In the genomic region with DNA sequence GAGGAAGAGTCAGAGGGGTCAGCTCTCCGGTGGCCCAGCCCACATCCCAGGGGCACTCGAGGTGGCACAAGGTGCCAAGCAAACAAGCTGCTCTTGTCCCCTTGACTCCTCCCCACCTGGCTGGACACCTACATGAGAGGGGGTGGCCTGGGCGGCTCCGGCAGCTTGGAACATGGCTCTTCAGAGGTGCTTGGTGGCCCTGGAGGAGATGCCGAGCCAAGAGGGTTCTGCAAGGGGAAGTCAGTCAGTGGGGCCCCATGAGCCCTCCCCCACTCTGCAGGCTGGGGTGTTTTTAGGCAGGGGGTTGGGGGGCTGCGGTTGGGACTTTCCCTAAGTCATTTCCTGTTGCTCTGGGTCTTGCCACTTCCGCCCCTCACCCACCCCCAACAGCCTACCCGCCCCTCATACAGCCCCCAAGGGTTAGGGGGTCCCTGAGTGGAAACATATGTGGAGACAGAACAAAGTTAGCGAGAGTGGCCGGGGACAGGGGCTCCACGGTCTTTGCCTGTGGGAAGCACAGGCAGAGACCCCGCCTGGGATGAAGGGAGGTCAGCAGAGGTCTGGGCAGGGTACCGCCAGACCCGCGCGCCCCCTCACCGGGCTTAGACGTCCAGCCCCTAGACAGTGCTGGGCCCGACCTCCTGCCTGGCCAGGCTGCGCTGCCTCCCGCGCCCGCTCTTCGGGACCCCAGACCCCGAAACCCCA, we compare ENCODE assay signal across 8 mouse cellular contexts. TPM values are rescaled to one million over a fixed set of nuclear protein-coding genes. Genes with fewer than 3 reads are reported as not detected.
DNase-seq lines count a peak whose midpoint lies in the region; ATAC-seq and TF ChIP-seq lines count a peak whose summit lies in the region.

No protein-coding gene starts in this region.

- ATAC-seq in heart, embryonic 12.5 days (ENCODE audit: insufficient number of reproducible peaks, low FRiP score) = peak; percentile 37; the same call in 1 of the 2 replicates
- ATAC-seq in kidney, embryonic 14.5 days (ENCODE audit: low FRiP score, low TSS enrichment) = peak; percentile 72
- ATAC-seq in lung, embryonic 14.5 days (ENCODE audit: insufficient read depth) = peak; percentile 50
- peak; percentile 33 for ATAC-seq in neural tube, embryonic 14.5 days (ENCODE audit: low read depth)

- H3K4me2 ChIP-seq in heart, embryonic 12.5 days = peak overlapping the region; percentile 93
- H3K4me2 ChIP-seq in kidney, embryonic 14.5 days (replicated peaks; ENCODE audit: low read depth, low read length) = peak overlapping the region; percentile 58
- H3K4me2 ChIP-seq in lung, embryonic 14.5 days = peak overlapping the region; percentile 93
- peak overlapping the region; percentile 94 for H3K4me2 ChIP-seq in neural tube, embryonic 14.5 days (ENCODE audit: low read depth, low read length)

- H3K9ac ChIP-seq in heart, embryonic 12.5 days = peak overlapping the region; percentile 90
- H3K9ac ChIP-seq in kidney, embryonic 14.5 days (ENCODE audit: low read depth, low read length) = peak overlapping the region; percentile 95
- H3K9ac ChIP-seq in lung, embryonic 14.5 days = peak overlapping the region; percentile 93
- peak overlapping the region; percentile 97 for H3K9ac ChIP-seq in neural tube, embryonic 14.5 days (replicated peaks; ENCODE audit: low read depth, low read length)

- H3K4me1 ChIP-seq in heart, embryonic 12.5 days (replicated peaks) = peaks cover 33% of the 10 kb centered on the region
- peaks cover 24% of the 10 kb centered on the region for H3K4me1 ChIP-seq in kidney, embryonic 14.5 days (ENCODE audit: control insufficient read depth, insufficient read depth, low read length)
- no peaks in the 10 kb centered on the region for H3K4me1 ChIP-seq in lung, embryonic 14.5 days (ENCODE audit: insufficient read depth)
- peaks cover 24% of the 10 kb centered on the region for H3K4me1 ChIP-seq in neural tube, embryonic 14.5 days (ENCODE audit: control insufficient read depth, insufficient read depth, low read length)

- H3K4me3 ChIP-seq in heart, embryonic 12.5 days = peak overlapping the region; percentile 88
- H3K4me3 ChIP-seq in kidney, embryonic 14.5 days (ENCODE audit: low read length) = peak overlapping the region; percentile 86
- peak overlapping the region; percentile 85 for H3K4me3 ChIP-seq in lung, embryonic 14.5 days (ENCODE audit: low read depth, low read length)
- peak overlapping the region; percentile 79 for H3K4me3 ChIP-seq in neural tube, embryonic 14.5 days (ENCODE audit: low read depth, low read length)

- DNase-seq in right cerebral cortex, postnatal 14 days = peak; percentile 44
- DNase-seq in right cerebral cortex, postnatal 36 days (ENCODE audit: low spot score in 2 of 2) = no peak
- peak; percentile 53 to 57 for DNase-seq in cerebellum, postnatal 10 days
- peak; percentile 57 for DNase-seq in lung, embryonic 14.5 days
- no peak for DNase-seq in urinary bladder, postnatal 10 days (ENCODE audit: low spot score)

- H3K27ac ChIP-seq in heart, embryonic 12.5 days (ENCODE audit: poor library complexity, severe bottlenecking) = peak overlapping the region; percentile 86
- H3K27ac ChIP-seq in kidney, embryonic 14.5 days (ENCODE audit: low read depth, low read length) = peak overlapping the region; percentile 90
- peak overlapping the region; percentile 93 for H3K27ac ChIP-seq in lung, embryonic 14.5 days (ENCODE audit: low read depth)
- peak overlapping the region; percentile 97 for H3K27ac ChIP-seq in neural tube, embryonic 14.5 days (ENCODE audit: low read depth, low read length)

- H3K9me3 ChIP-seq in heart, embryonic 12.5 days (replicated peaks) = no peaks in the 10 kb centered on the region
- no peaks in the 10 kb centered on the region for H3K9me3 ChIP-seq in kidney, embryonic 14.5 days (ENCODE audit: control insufficient read depth, low read length)
- H3K9me3 ChIP-seq in lung, embryonic 14.5 days (ENCODE audit: low read depth, low read length) = no peaks in the 10 kb centered on the region
- H3K9me3 ChIP-seq in neural tube, embryonic 14.5 days (ENCODE audit: control insufficient read depth, low read length) = no peaks in the 10 kb centered on the region

- TF ChIP-seq CTCF in lung, embryonic 14.5 days (IDR thresholded peaks at IDR 0.05; ENCODE audit: low read depth) = no peak

- H3K36me3 ChIP-seq in heart, embryonic 12.5 days = peaks cover 56% of the 10 kb centered on the region
- peaks cover 53% of the 10 kb centered on the region for H3K36me3 ChIP-seq in kidney, embryonic 14.5 days (ENCODE audit: control insufficient read depth, insufficient read depth, low read length)
- H3K36me3 ChIP-seq in lung, embryonic 14.5 days (ENCODE audit: insufficient read depth) = peaks cover 51% of the 10 kb centered on the region
- peaks cover 17% of the 10 kb centered on the region for H3K36me3 ChIP-seq in neural tube, embryonic 14.5 days (ENCODE audit: control insufficient read depth, insufficient read depth, low read length)

- no peaks in the 10 kb centered on the region for H3K27me3 ChIP-seq in heart, embryonic 12.5 days (replicated peaks)
- H3K27me3 ChIP-seq in kidney, embryonic 14.5 days (ENCODE audit: control insufficient read depth, insufficient read depth, low read length) = no peaks in the 10 kb centered on the region
- no peaks in the 10 kb centered on the region for H3K27me3 ChIP-seq in lung, embryonic 14.5 days (ENCODE audit: insufficient read depth, low read length)
- H3K27me3 ChIP-seq in neural tube, embryonic 14.5 days (ENCODE audit: control insufficient read depth, insufficient read depth, low read length) = no peaks in the 10 kb centered on the region

- WGBS in heart, embryonic 12.5 days = under 1% methylated on average over 25 of the region's 25 CpGs
- 0% methylated on average over 20 of the region's 25 CpGs for WGBS in kidney, embryonic 14.5 days
- under 1% methylated on average over 25 of the region's 25 CpGs for WGBS in lung, embryonic 14.5 days
- WGBS in neural tube, embryonic 14.5 days = 1% methylated on average over 25 of the region's 25 CpGs

RNA-seq across cellular contexts. Expression of a gene that starts 1.3 kb away (rescaled TPM):
- polyA plus RNA-seq in heart, embryonic 12.5 days (2016; fragmentation: Nextera tagmentation; extraction: Ambion mirVana) = not detected in 2 replicates
- polyA plus RNA-seq in kidney, embryonic 14.5 days (2014; fragmentation: Nextera tagmentation; extraction: Ambion mirVana) = not detected in 2 replicates
- not detected in 2 replicates for polyA plus RNA-seq in lung, embryonic 14.5 days (2014; fragmentation: Nextera tagmentation; extraction: Ambion mirVana)
- polyA plus RNA-seq in neural tube, embryonic 14.5 days (2014; fragmentation: Nextera tagmentation; extraction: Ambion mirVana) = 0.88 TPM in 1 of 2 replicates, not detected in the other

RNA-seq across cellular contexts. Expression of a gene that starts 1.3 kb away (rescaled TPM):
- polyA plus RNA-seq in heart, embryonic 12.5 days (2016; fragmentation: Nextera tagmentation; extraction: Ambion mirVana) = 125 and 135 TPM in 2 replicates
- polyA plus RNA-seq in kidney, embryonic 14.5 days (2014; fragmentation: Nextera tagmentation; extraction: Ambion mirVana) = 216 and 266 TPM in 2 replicates
- polyA plus RNA-seq in lung, embryonic 14.5 days (2014; fragmentation: Nextera tagmentation; extraction: Ambion mirVana) = 211 and 229 TPM in 2 replicates
- polyA plus RNA-seq in neural tube, embryonic 14.5 days (2014; fragmentation: Nextera tagmentation; extraction: Ambion mirVana) = 120 and 140 TPM in 2 replicates

RNA-seq across cellular contexts. Expression of a gene that starts 42.6 kb away (rescaled TPM):
- polyA plus RNA-seq in heart, embryonic 12.5 days (2016; fragmentation: Nextera tagmentation; extraction: Ambion mirVana) = 22.4 and 22.6 TPM in 2 replicates
- 29.1 and 33.5 TPM in 2 replicates for polyA plus RNA-seq in kidney, embryonic 14.5 days (2014; fragmentation: Nextera tagmentation; extraction: Ambion mirVana)
- polyA plus RNA-seq in lung, embryonic 14.5 days (2014; fragmentation: Nextera tagmentation; extraction: Ambion mirVana) = 31.7 and 32.6 TPM in 2 replicates
- polyA plus RNA-seq in neural tube, embryonic 14.5 days (2014; fragmentation: Nextera tagmentation; extraction: Ambion mirVana) = 33.0 and 34.8 TPM in 2 replicates

RNA-seq across cellular contexts. Expression of a gene that starts 56.8 kb away (rescaled TPM):
- polyA plus RNA-seq in heart, embryonic 12.5 days (2016; fragmentation: Nextera tagmentation; extraction: Ambion mirVana) = 90.3 and 93.1 TPM in 2 replicates
- 39.3 and 60.3 TPM in 2 replicates for polyA plus RNA-seq in kidney, embryonic 14.5 days (2014; fragmentation: Nextera tagmentation; extraction: Ambion mirVana)
- 66.5 and 69.6 TPM in 2 replicates for polyA plus RNA-seq in lung, embryonic 14.5 days (2014; fragmentation: Nextera tagmentation; extraction: Ambion mirVana)
- 78.3 and 99.4 TPM in 2 replicates for polyA plus RNA-seq in neural tube, embryonic 14.5 days (2014; fragmentation: Nextera tagmentation; extraction: Ambion mirVana)

RNA-seq across cellular contexts. Expression of a gene that starts 57.4 kb away (rescaled TPM):
- 59.1 and 60.7 TPM in 2 replicates for polyA plus RNA-seq in heart, embryonic 12.5 days (2016; fragmentation: Nextera tagmentation; extraction: Ambion mirVana)
- 43.1 and 71.8 TPM in 2 replicates for polyA plus RNA-seq in kidney, embryonic 14.5 days (2014; fragmentation: Nextera tagmentation; extraction: Ambion mirVana)
- 75.5 and 82.1 TPM in 2 replicates for polyA plus RNA-seq in lung, embryonic 14.5 days (2014; fragmentation: Nextera tagmentation; extraction: Ambion mirVana)
- 73.2 and 97.4 TPM in 2 replicates for polyA plus RNA-seq in neural tube, embryonic 14.5 days (2014; fragmentation: Nextera tagmentation; extraction: Ambion mirVana)

Comparison
In these comparisons a context has a peak if more than half of its experiments do, and no peak if none do; other contexts are left out.
1. DNase-seq: peak in right cerebral cortex, postnatal 14 days (single experiment), cerebellum, postnatal 10 days (2 of 2) and lung, embryonic 14.5 days (single experiment); none in right cerebral cortex, postnatal 36 days (0 of 2) and urinary bladder, postnatal 10 days (single experiment).
2. Peak in every context shown above with its lines, with median percentiles within 50 percentile points of each other: ATAC-seq, H3K27ac ChIP-seq, H3K4me2 ChIP-seq, H3K4me3 ChIP-seq and H3K9ac ChIP-seq.